Mouse (Mus musculus) right cerebral cortex, postnatal 10 days (tissue): ENCODE measurements around the gene Itpr1.
A peak's percentile ranks its signal among the peaks of the same experiment; 100 is the strongest.

Experiments
- DNase-seq, 2 experiments: peaks; one replicate each; pipeline ENCODE4 v3.0.0; 2021; ENCODE audit warnings: low spot score in 2 of 2

Itpr1 gene

DNA sequence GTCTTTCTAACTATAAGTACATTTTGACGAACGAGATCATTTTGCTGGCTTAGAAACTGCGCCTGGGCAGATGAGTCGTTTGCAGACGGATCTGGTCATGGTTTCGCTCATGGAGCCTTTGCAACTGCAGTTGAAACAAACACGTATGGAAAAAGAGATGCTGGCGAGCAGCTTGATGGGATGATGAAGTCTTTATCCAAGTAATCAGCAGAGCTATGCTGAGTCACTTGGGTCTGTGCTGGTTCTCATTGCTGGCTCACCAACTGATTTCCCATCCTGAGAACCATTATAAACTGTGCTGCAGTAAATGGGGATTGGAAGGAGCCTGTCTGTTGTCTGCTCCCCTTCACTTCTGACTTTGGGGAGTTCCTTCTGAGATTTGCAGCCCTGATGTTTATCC lies 31.7 kb downstream of the Itpr1 start:
- no peak for DNase-seq

DNA sequence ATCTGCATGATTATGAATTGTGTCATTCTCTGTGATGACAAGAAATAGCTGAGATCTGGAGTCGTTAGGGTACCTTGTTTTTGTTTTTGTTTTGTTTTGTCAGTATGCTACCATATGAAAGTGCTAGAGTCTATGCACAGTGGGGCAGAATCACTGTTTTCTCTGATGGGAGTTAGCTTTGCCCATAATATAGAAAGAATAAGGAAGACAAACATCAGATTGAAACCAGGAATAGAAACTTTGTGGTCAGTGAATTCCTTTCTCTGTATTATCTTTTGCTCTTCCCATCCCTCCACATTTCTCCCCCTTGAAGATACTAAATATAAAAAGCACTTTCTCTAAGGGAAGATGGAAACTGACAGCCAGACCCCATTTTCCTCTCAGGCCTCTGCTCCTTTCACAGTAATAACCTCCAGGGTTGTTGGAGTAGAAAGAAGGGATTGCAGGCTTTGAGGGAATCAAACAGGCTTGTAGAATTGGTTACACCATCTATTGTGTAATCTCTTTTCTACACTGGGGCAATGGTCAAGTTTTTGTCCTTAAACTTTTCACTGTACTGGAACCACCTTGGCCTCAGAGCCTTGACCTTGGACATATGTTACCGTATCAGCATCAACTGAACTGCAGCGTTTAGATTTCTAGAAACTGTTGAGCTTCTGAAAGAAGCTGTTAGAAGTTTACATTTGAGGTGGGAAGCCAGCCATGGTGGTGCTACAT lies 33.6 kb downstream of the Itpr1 start:
- DNase-seq = no peak

DNA sequence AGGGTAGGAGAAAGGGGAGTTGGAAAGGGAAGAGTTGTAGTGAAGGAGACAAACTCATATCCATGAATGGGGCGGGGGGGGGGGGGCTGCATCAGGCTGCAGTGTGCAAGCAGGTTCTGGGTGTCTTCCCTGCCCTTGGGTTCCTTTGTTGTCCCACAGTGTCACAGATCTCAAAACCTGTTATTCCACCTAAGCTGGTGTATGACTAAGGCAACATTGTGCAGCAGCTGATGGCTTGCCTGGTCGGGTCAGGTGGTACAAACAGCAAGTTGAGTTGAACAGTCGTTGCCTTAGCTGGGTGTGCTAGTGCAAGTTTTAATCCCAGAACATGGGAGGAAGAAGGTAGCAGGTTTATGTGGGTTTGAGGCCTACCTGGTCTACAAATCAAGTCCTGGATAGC lies 34.3 kb downstream of the Itpr1 start:
- no peak for DNase-seq

DNA sequence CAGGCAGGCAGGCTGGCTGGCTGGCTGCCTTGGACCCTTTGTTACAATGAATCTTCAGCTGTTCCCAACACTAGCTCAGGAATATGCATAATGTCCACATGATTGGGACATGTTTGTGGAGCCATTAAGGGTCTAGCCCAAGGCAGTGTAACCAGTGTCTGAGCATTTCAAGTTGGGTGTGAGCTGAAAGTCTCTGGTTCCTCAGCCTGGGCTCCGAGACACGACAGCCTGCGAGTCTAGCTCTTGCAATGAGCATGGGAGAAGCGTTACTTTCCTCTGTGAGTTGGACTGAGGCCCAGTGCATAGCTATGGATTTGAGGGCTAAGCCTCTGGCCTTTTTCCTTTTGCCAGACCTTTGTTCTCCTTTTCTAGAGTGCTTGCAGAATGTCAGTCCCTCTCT lies 35.6 kb downstream of the Itpr1 start:
- DNase-seq = peak in 1 of 2 experiments; percentile 48

DNA sequence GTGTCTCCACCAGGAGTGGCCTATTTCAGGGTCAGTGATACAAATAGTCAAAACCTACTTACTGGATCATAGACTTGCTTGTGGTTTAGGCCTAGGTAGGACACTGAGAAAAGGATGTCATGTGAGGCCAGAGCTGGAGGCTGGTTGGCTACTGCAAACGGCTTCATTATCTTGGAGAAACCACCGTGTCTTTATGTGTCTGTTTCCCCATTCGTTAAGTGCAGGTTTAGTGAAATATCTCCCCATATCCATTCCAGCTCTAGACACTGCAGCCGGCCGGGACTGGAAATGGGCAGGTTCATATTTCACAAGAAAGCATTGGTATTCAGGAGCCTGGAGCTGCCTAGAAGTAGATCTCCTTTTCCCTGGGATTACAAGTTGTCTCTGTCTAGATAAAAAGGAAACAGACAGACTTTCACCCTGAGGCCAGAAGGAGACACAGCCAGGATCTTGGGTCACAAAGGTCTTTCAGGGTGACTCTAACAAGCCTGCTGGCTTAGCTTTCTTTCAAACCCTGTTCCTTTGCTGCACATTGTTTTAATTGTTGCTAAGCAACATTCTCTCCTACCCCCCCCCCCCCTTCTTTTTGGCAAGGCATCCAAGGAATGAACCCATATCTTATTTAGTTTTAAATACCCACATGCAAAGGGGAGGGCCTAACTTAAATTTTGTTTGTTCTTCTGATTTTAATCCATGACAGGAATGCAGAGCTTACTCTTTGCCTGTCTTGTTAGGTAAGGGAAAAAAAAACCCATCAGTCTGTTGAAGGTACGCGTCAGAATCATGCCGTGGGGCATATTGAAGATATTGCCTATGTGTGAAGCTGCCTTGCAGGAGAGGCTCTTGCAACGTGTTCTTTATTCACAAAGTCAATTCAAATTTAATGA lies 36.4 kb downstream of the Itpr1 start:
- DNase-seq = no peak

DNA sequence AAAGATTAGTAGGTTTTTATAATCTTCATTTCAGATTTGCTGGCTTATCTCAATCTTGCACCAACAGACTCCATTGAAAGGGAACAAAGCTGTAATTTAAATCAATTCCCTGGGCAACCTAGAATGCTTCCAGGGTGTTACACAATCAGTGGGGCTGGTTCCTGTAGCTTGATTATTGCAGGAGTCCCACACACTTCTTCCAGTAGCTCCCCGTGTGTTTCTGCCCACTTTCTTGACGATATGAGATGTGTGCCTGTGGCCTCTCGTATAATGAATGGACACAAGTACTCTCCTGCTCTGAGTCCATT lies 37.0 kb downstream of the Itpr1 start:
- no peak for DNase-seq

DNA sequence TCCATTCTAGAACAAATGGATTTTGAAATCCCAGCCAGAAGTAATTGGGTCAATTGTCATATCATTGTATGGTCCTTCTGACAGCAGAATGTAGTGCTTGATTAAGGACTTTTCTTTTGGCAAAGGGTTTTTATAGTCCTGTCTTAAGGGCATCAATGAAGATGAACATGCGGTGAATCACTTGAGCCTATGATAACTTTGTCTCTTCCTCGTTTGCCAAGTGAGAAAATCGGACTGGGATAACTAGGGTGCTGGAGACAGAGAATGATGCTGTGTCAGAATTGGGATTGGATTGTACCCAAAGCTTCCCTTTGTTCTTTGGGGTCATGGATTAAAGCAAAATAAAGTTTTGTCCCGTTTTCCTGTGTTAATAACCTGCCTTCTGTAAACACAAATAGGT lies 37.5 kb downstream of the Itpr1 start:
- DNase-seq = no peak

DNA sequence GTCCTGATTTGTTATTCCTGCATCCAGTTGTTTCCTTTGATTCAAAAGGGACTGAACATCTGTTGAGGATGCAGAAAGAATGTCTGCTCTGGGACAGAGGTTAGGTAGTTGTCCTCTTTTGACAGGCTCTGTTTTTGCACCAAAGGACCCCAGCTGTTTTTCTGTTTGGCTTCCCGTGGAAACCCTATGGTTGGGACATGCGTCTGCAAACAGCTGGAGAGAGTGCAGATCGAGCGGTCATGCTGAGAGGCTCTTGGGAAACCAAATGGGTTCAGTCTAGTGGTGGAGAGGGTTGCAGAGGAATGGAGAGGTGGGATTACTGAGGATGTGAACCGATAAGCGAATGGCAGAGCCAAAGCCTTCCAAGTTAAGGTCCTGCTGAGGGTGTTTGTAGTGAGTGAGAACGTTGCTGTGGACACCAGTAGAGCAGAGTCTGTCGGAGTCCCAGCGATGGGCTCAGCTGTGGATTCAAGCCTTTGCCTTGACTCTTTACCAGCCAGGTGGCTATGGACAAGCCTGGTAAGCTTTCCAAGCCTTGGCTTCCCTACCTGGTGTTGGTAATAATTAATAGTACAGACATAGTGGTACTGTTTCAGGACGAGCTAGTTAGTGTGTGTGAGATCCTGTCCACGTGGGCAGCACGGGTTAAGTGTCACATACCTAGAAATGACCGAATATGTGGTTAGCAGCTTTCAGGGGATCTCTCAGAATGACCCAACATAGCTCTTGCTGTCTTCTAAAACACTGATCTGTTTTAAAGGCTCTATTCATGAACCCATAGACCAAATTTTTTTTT lies 39.9 kb downstream of the Itpr1 start:
- no peak for DNase-seq

DNA sequence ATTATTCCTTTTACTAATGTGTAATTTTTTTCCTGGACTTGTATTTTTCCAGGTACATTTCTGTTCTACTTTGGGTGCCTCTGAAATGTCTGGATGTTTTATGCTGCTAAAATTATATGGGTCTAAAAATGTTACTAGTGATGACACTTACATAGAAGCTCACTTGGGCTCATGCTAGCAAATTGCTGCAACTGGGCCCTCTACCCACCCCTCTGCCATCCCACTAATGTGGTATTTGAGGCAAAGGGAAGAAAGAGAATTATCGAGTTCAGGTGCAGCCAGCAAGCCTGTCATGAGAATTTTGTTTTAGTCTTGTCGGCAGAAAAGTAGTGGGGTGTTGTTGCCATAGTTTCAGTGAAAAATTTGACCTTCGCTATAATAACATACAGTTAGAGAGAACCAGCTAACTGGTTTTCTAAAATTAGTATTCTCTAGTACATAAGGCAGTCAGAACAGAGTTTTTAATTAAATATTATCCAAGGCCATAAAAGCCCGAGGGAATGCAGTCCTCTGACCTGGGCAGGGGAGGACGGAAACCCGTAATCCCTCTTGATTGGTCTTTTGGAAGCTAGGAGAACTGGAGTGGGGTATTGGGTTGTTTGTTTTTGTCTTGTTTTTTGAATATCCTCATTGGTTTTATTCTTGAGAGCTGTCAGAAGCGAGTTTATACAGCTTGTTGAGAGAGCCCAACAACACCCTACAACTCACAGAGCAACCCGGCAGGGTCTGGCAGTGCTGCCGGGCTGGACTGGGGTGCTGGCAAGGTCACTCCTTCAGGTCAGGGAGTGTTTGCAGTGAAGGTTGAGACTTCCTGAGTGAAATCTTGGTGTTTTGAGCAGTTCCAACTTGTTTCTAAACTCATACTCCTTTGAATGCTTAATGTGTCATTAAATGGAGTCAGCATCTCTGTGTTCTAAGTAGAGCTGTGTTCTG lies 41.5 kb downstream of the Itpr1 start:
- no peak for DNase-seq

DNA sequence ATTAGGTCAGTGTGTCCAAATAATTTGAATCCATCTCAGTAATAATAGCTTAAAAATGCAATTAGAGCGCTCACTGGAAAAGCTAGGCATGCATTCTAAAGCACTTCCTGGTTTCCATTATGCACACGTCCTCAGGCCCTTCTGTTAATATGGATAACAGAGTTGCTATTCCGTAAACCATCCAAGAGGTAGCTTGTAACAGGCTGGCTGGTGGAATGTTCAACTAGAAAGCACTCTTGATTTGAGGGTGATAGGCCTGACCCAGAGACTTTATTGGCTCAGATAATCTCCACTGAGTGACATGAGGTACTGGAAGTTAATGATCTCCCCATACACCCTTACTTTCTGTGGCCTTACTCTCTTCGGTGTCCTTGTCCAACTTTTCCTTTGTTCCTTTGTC lies 43.0 kb downstream of the Itpr1 start:
- DNase-seq = no peak

DNA sequence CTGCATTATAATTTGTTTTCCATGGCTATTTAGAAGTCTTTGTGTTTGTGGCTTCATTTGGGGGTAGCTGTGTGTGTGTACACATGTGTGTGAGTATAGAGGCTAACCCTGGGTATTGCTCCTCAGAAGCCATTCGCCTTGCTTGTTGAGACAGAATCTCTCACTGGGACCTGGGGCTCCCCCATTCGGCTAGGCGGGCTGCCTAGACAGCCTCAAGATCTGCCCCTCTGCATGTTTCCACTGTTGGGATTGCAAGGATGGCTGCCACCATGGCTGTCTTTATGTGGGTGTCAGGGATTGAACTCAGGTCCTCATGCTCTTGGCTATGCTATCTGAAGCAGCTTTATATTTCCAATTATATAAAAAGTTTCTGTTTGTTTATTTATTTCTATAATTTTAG lies 44.3 kb downstream of the Itpr1 start:
- DNase-seq = no peak

DNA sequence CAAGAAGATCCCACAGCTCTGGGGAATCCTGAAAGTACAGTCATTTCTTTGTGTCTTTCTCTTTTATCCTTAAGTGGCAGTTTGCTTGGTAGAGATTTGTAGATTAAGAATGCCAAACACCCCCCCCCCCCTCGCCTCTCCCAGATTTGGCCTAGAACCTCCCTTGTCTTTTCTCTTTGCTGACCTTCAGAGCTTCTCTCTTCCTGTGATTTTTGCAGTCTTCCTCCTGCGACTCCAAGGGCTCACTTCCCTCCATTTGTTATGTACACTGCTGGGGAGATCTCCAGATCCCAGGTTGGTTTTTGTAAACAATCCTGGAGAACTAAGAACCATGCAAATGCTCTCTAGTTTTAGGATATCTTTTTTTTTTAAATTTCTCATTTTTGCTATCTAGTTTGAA lies 45.7 kb downstream of the Itpr1 start:
- no peak for DNase-seq

DNA sequence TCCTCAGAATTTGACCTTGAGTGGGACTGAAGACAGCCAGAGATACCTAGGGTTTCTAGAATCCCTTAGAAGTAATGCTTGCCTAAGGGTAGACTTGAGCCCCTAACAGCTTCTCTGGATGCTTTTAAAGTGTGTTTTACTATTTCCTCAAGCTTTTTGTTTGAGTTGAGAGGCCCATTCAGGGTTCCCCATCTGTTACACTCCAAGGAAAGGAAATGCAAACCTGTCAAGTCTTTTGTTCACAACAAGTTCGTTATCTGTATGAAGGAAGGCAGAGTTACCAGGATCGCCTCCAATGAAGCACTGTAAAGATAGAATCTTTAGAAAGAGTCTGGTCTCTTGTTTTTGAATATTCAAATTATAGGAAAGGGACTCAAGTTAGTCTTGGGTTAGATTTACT lies 46.8 kb downstream of the Itpr1 start:
- no peak for DNase-seq

DNA sequence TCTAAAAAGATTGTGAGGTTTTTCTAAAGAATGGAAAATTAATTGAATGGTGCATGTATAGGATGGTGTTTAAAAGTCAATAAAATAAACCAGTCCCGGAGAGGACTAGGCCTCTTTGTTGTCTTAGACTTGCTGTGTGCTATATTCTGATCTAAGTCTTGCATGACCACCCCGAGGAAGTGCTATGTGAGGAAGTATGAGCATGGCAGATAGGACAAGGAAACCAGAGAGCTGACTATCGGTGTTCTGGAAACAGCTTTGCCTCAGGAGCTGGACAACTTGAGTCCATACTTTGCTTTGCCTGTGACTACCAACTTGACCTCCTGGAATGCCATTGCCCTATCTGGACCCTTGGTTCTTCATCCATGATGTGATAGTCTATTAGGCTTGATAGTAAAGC lies 48.6 kb downstream of the Itpr1 start:
- no peak for DNase-seq

DNA sequence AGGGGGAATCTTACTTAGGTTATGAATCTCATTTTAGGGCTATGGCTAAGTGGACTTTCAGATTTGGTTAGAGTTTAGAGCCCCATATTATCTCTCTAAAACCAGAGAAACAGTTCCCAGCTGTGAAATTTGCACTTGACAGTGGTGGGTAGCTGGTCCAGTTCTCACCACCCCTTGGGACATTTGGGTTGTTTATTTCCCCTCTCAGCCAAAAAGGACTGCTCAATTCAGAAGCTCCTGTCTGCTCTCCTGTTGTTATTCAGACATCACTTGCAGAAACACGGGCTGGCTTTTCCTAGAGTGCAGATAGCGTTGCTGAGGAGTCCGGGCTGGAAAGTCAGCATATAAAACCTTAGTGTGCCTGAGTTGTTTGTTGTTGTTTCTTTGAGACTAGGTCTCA lies 51.3 kb downstream of the Itpr1 start:
- no peak for DNase-seq

DNA sequence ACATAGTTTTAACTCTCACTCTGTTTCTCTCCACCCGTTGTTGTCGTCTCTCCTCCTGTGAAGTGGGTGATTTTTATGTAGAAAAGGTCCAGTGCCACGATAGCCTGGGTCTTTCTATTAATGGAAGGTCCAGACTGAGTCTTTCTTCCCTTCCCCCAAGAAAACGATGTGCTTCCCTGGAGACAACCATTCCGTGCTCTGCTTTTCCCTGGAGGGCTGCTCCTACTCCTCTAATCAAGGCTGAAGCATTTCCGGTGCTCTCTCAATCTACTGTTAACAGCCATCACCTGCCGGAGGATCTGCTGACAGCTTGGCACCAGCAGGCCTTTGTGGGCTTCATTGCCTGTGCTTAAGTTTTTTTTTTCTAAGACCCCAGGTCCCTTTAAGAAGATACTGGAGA lies 60.6 kb downstream of the Itpr1 start:
- no peak for DNase-seq

DNA sequence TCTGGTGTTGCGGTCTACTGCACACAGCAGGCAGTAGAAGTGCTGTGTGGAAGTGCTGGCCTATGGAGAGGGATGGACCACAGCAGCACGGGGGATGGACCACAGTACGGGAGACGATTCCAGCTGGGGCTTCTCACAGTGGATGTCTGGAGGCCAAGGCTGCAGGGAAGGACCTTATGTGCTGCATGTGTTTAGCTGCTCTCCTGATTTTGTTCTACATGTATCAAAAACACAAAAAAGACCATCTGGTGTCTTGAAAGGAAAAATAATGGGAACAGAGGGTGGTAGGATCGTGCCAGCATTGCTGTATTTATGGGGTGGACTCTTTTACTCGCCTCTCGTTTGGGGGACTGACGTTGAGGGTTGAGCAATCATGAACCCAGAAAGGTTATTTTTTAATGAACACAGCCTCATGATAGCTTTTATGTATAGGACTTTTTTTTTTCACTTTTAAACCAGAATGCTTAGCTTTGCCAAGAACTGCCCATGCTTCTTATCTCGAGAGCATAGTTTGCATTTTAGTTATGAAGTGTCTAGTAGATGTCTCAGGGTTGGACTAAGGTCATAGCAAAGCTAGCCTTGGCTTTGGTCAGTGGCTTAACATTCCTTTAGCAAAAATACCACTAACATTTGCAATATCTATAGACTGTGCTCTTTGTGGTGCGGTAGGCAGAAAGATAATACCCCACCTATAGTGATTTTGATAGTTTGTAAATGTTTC lies 61.6 kb downstream of the Itpr1 start:
- no peak for DNase-seq

DNA sequence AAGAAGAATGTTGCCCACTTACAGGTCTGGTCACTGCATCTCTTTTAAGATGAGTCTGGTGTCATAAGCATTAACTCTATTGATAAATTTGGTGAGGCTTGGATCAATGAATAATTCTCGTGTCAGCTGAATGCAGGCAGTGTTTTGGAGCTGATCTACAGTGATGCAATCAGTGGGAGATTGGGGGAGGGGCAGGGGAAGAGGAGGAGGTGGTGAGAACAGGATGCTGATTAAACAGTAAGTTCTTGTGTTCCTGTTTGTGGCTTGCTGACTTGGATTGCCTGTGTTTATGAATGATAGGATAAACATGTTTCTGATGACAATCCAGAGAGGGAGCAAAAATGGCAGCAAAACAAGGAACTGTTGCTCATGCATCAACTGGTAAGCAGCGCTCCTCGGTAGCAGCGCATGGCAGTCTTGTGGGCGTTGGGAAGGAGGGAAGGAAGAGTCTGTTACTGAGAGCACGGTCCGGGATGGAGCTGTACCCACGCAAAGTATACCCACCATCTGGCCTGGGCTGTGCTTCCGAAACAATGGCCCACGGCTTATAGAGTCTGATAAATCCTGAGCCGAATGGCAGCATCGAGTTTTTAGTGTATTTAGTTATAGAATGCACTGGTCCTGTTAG lies 64.1 kb downstream of the Itpr1 start:
- DNase-seq = peak; percentile 51 to 55

DNA sequence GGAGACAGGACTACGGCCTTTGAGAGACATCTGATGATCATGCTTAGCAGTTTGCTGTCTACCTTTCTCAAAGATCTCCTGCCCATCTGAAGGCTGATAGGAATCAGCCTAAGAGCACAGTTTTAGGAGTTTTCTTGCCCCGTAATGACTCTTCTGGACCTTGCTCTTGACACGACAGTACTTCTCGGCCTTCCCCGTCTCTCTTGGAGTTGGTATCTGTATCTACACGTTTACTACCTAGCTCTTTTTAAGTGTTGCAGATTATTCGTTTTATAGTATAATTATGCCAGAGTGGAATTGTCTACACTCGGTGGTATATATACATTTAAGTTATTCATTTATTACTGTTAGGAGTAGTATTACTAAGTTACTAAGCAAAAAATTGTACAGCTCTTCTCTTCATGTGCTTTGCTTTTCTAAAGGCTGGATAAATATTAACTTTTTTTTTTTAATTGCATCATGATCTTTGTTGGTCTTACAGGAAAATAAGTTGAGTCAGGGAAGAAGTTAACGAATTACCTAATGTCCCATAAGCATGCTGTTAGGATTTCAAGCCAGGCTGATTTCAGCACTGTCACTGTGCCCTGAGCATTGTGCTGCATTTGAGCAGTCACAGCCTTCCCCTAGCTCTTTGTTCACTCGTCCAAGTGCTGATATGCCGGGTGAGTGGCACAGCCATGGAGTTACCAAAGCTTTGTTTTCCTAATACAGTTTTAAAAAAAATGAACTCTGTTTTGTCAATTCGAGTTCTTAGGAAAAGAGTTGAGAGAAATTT lies 64.9 kb downstream of the Itpr1 start:
- DNase-seq = no peak
